In the genomic region with DNA sequence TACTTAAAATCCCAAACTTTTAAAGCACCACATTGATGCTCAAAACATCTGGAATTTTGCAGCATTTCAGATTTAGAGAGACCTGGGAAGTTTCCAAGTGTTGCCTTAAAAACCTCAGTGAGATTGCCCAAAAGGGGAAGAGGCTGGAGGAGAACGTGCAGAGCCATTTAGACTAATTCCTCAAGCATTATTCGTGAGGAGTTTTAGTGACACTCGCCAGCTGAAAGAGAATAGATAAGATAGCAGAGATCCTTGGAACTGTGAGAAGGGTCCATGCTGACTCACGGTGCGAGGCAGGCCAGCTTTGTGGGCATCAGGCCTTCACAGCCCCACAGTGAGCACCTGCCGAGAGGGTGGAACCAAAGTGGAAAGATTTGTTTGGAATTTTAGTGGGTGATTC, we compare ENCODE assay signal across 17 mouse cellular contexts. TPM values are rescaled to one million over a fixed set of nuclear protein-coding genes. Genes with fewer than 3 reads are reported as not detected.
"Had no signal": no experiment of that assay in that cellular context is flagged by ENCODE, and none has a peak within 500 bp of the region (broad histone marks: within the 10 kb centered on the region; RNA-seq: fewer than 3 reads in every experiment).

No protein-coding gene starts in this region.

- H3K4me2 ChIP-seq: kidney, embryonic 15.5 days; limb, embryonic 15.5 days; midbrain, embryonic 11.5 days; midbrain, embryonic 15.5 days; neural tube, embryonic 12.5 days; stomach, embryonic 15.5 days had no signal

- H3K9ac ChIP-seq: kidney, embryonic 15.5 days; limb, embryonic 15.5 days; midbrain, embryonic 15.5 days; neural tube, embryonic 12.5 days; stomach, embryonic 15.5 days had no signal

- ATAC-seq: intestine, embryonic 16.5 days; midbrain, embryonic 15.5 days had no signal

- H3K27ac ChIP-seq: kidney, embryonic 15.5 days; left cerebral cortex, adult 2 months; limb, embryonic 15.5 days; midbrain, embryonic 15.5 days; neural tube, embryonic 12.5 days; stomach, embryonic 15.5 days had no signal

- H3K36me3 ChIP-seq: midbrain, embryonic 15.5 days; stomach, embryonic 15.5 days had no signal

- H3K9me3 ChIP-seq: kidney, embryonic 15.5 days; limb, embryonic 15.5 days; midbrain, embryonic 15.5 days; neural tube, embryonic 12.5 days; stomach, embryonic 15.5 days had no signal

- H3K4me3 ChIP-seq: kidney, embryonic 15.5 days; left cerebral cortex, adult 2 months; limb, embryonic 15.5 days; midbrain, embryonic 15.5 days; neural tube, embryonic 12.5 days; stomach, embryonic 15.5 days had no signal

- H3K4me1 ChIP-seq: kidney, embryonic 15.5 days; midbrain, embryonic 15.5 days; neural tube, embryonic 12.5 days; stomach, embryonic 15.5 days had no signal

- H3K27me3 ChIP-seq: kidney, embryonic 15.5 days; limb, embryonic 15.5 days; midbrain, embryonic 15.5 days; neural tube, embryonic 12.5 days; stomach, embryonic 15.5 days had no signal

- DNase-seq: kidney, adult 2 months; kidney, postnatal 25 days; lung, adult 18-20 months; lung, postnatal 36 days; thymus, postnatal 4 days had no signal

RNA-seq across cellular contexts. Expression of a gene that starts 39.8 kb away (rescaled TPM):
- total RNA-seq: left cerebral cortex, adult 2 months; left cerebral cortex, postnatal 14 days; megakaryocyte, adult 5-6 weeks; monocyte, adult 5-6 weeks; neutrophil, adult 5-6 weeks had no signal
